Mouse (Mus musculus) limb, embryonic 14.5 days (tissue): Measurements from ENCODE around the gene Gabpb2. TPM values are rescaled to one million over a fixed set of nuclear protein-coding genes. Genes with fewer than 3 reads are reported as not detected.

Experiments
- ATAC-seq: fragments of 200-750 bp; cut with Nextera tagmentation; 2 replicates; pipeline ENCODE4 v1.8.0; 2017; ENCODE audit warnings: low read depth, moderate number of reproducible peaks, moderate TSS enrichment; ENCODE audit not compliant: low FRiP score
- DNase-seq: peaks from one replicate; pipeline ENCODE4 v3.0.0-alpha.2; 2015; ENCODE audit warnings: low spot score
- H3K27ac ChIP-seq: fragments of 300-500 bp; sonication (generic); replicated peaks from 2 replicates; pipeline ENCODE4 v1.5.1; 2014; ENCODE audit warnings: low read depth, mild to moderate bottlenecking, low read length, moderate library complexity, mixed read lengths
- H3K27me3 ChIP-seq: fragments of 300-500 bp; sonication (generic); 2 replicates; pipeline ENCODE4 v1.6.1; 2014; ENCODE audit warnings: low read length, mixed read lengths; ENCODE audit not compliant: control insufficient read depth, insufficient read depth
- H3K36me3 ChIP-seq: fragments of 300-500 bp; sonication (generic); 2 replicates; pipeline ENCODE4 v1.6.1; 2014; ENCODE audit warnings: mild to moderate bottlenecking, low read length, moderate library complexity, mixed read lengths; ENCODE audit not compliant: control insufficient read depth, insufficient read depth
- H3K4me1 ChIP-seq: fragments of 300-500 bp; sonication (generic); 2 replicates; pipeline ENCODE4 v1.6.1; 2014; ENCODE audit warnings: antibody characterized with exemption, low read length, mixed read lengths; ENCODE audit not compliant: control insufficient read depth, insufficient read depth
- H3K4me2 ChIP-seq: fragments of 300-500 bp; sonication (generic); replicated peaks from 2 replicates; pipeline ENCODE4 v1.6.1; 2014; ENCODE audit warnings: low read depth, mild to moderate bottlenecking, low read length, moderate library complexity; ENCODE audit not compliant: severe bottlenecking
- H3K4me3 ChIP-seq: fragments of 300-500 bp; sonication (generic); replicated peaks from 2 replicates; pipeline ENCODE4 v1.5.1; 2014; ENCODE audit warnings: low read length
- H3K9ac ChIP-seq: fragments of 300-500 bp; sonication (generic); 2 replicates; pipeline ENCODE4 v1.6.1; 2014; ENCODE audit warnings: mild to moderate bottlenecking, low read depth, low read length, moderate library complexity; ENCODE audit not compliant: severe bottlenecking
- H3K9me3 ChIP-seq: fragments of 300-500 bp; sonication (generic); 2 replicates; pipeline ENCODE4 v1.6.1; 2016; ENCODE audit warnings: low read length; ENCODE audit not compliant: control insufficient read depth
- POLR2A ChIP-seq: fragments of 200-500 bp; IDR thresholded peaks from 2 replicates; pipeline ENCODE4 v1.8.0; 2012; ENCODE audit warnings: inconsistent platforms, mild to moderate bottlenecking, moderate library complexity, borderline replicate concordance; ENCODE audit not compliant: insufficient read depth, insufficient read length; ENCODE audit errors: extremely low read depth
- WGBS: fragments of 180-500 bp; shearing (Covaris S2); extraction: QIAGEN DNeasy Blood & Tissue Kit; methylation state at CpG from one replicate; pipeline ENCODE4 v1.1.7; 2014; 5-methylcytosine and 5-hydroxymethylcytosine counted together
- polyA plus RNA-seq, 2 experiments: library from polyadenylated mRNA; depleted of rRNA in 1 of 2; stranded (reverse) in 1 of 2; unstranded in 1 of 2; fragments of >200 nt; fragmentation: Nextera tagmentation in 1 of 2; extraction: Ambion mirVana in 1 of 2; gene quantifications; 2 replicates each; pipeline versions ENCODE4 v1.2.1 to v1.2.3; 2012 to 2014

The Gabpb2 gene
- polyA plus RNA-seq, 2 experiments = 9.7 to 26.2 TPM

DNA sequence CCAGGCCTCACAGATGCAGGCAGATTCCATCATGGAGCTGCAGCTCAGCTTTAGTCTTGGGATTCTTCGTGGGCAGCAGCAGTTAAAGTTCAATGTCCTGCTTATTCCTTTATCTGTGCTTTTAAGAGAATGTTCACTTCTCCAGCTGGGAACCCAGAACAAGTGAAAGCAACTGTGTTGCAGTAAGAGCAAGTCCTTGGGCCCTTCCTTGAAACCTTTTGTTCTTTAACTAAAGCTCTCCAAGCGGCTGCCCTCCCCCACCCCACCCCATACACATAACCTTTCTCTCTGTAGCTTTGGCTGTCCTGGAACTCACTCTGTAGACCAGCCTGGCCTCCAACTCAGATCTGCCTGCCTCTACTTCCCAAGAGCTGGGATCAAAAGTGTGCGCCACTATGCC lies 41.2 kb downstream of the Gabpb2 start:
- Histone ChIP-seq H3K36me3 (peaks cover 22% of the 10 kb centered on the region), H3K27ac (no peak overlapping the region), H3K9ac (no peak overlapping the region), H3K4me3 (no peak overlapping the region), H3K4me2 (no peak overlapping the region), H3K9me3 (no peaks in the 10 kb centered on the region), H3K27me3 (peaks cover 27% of the 10 kb centered on the region), H3K4me1 (peaks cover 5% of the 10 kb centered on the region; the same call in 1 of the 2 replicates)
- TF ChIP-seq POLR2A = no peak
- DNase-seq (no peak), ATAC-seq (no peak)
- WGBS = 74% methylated on average over 3 of the region's 3 CpGs

GRCm38 (mm10) chr3:95174011-95174592 lies 43.6 kb downstream of the Gabpb2 start:
- Histone ChIP-seq H3K4me1 (peaks cover 5% of the 10 kb centered on the region; the same call in 1 of the 2 replicates), H3K27ac (no peak overlapping the region), H3K9me3 (no peaks in the 10 kb centered on the region), H3K4me2 (0 out of 2 replicates have a peak overlapping the region, but pooled peaks have one; percentile 17), H3K4me3 (no peak overlapping the region), H3K27me3 (peaks cover 30% of the 10 kb centered on the region), H3K36me3 (peaks cover 45% of the 10 kb centered on the region), H3K9ac (peak overlapping the region; percentile 31; the same call in 1 of the 2 replicates)
- WGBS = 8% methylated on average over 16 of the region's 16 CpGs
- DNase-seq = peak; percentile 80
- peak; percentile 58 for ATAC-seq
- no peak for TF ChIP-seq POLR2A

- DNase-seq (no peak), ATAC-seq (peak; percentile 30; the same call in 1 of the 2 replicates)
- Histone ChIP-seq H3K27me3 (peaks cover 30% of the 10 kb centered on the region), H3K9ac (peak overlapping the region; percentile 31; the same call in 1 of the 2 replicates), H3K4me2 (peak overlapping the region; percentile 36), H3K36me3 (peaks cover 52% of the 10 kb centered on the region), H3K27ac (no peak overlapping the region; the same call in 1 of the 2 replicates), H3K4me1 (peaks cover 5% of the 10 kb centered on the region; the same call in 1 of the 2 replicates), H3K4me3 (peak overlapping the region; percentile 22), H3K9me3 (no peaks in the 10 kb centered on the region)
- TF ChIP-seq POLR2A = no peak
- 12% methylated on average over 55 of the region's 58 CpGs for WGBS
Observed at GRCm38 (mm10) chr3:95173256-95173949, 44.3 kb downstream of the Gabpb2 start.

- Histone ChIP-seq H3K36me3 (peaks cover 60% of the 10 kb centered on the region), H3K4me1 (peaks cover 5% of the 10 kb centered on the region; the same call in 1 of the 2 replicates), H3K9ac (peak overlapping the region; percentile 31; the same call in 1 of the 2 replicates), H3K4me2 (no peak overlapping the region), H3K27me3 (peaks cover 30% of the 10 kb centered on the region), H3K27ac (no peak overlapping the region), H3K9me3 (no peaks in the 10 kb centered on the region), H3K4me3 (0 out of 2 replicates have a peak overlapping the region, but pooled peaks have one; percentile 22)
- ATAC-seq (no peak), DNase-seq (no peak)
- no peak for TF ChIP-seq POLR2A
- 24% methylated on average over 35 of the region's 84 CpGs for WGBS
Observed at GRCm38 (mm10) chr3:95172526-95173255, 45.0 kb downstream of the Gabpb2 start.

- H3K4me3 ChIP-seq = no peak overlapping the region
- 64% methylated on average over 6 of the region's 6 CpGs for WGBS
- DNase-seq = no peak
- no peak for ATAC-seq
- H3K27ac ChIP-seq = no peak overlapping the region
- H3K4me2 ChIP-seq = no peak overlapping the region
- no peaks in the 10 kb centered on the region for H3K9me3 ChIP-seq
- peaks cover 5% of the 10 kb centered on the region; the same call in 1 of the 2 replicates for H3K4me1 ChIP-seq
- no peak for TF ChIP-seq POLR2A
- H3K27me3 ChIP-seq = peaks cover 30% of the 10 kb centered on the region
- H3K36me3 ChIP-seq = peaks cover 75% of the 10 kb centered on the region
- no peak overlapping the region for H3K9ac ChIP-seq
Observed at GRCm38 (mm10) chr3:95171105-95171504, 46.6 kb downstream of the Gabpb2 start.
